21 mouse cellular contexts compared by ENCODE assay signal in genomic region chr14:120140211-120140610, GRCm38 (mm10).
DNase-seq lines count a peak whose midpoint lies in the region; ATAC-seq and TF ChIP-seq lines count a peak whose summit lies in the region.
"Had no signal": no experiment of that assay in that cellular context is flagged by ENCODE, and none has a peak within 500 bp of the region (broad histone marks: within the 10 kb centered on the region; RNA-seq: fewer than 3 reads in every experiment).

No protein-coding gene starts in this region.

- H3K4me1 ChIP-seq in intestine, embryonic 14.5 days (replicated peaks; ENCODE audit: control insufficient read depth, insufficient read depth, low read length) = peaks cover 6% of the 10 kb centered on the region; the same call in 1 of the 2 replicates
- H3K4me1 ChIP-seq in intestine, postnatal 0 days (replicated peaks; ENCODE audit: control insufficient read depth, insufficient read depth, low read length) = no peaks in the 10 kb centered on the region
- peaks cover 7% of the 10 kb centered on the region for H3K4me1 ChIP-seq in midbrain, embryonic 11.5 days (ENCODE audit: control insufficient read depth, insufficient read depth, low read length)
- peaks cover 14% of the 10 kb centered on the region; the same call in 1 of the 2 replicates for H3K4me1 ChIP-seq in midbrain, embryonic 15.5 days

- no peaks in the 10 kb centered on the region for H3K27me3 ChIP-seq in intestine, embryonic 14.5 days (replicated peaks; ENCODE audit: control insufficient read depth, insufficient read depth, low read length)
- H3K27me3 ChIP-seq in intestine, postnatal 0 days (replicated peaks; ENCODE audit: control insufficient read depth, insufficient read depth, low read length) = no peaks in the 10 kb centered on the region
- peaks cover 6% of the 10 kb centered on the region; the same call in 1 of the 2 replicates for H3K27me3 ChIP-seq in midbrain, embryonic 11.5 days (ENCODE audit: control insufficient read depth, insufficient read depth, low read length)
- H3K27me3 ChIP-seq in midbrain, embryonic 15.5 days (replicated peaks) = no peaks in the 10 kb centered on the region
- H3K27me3 ChIP-seq: embryonic facial prominence, embryonic 13.5 days; embryonic facial prominence, embryonic 15.5 days; forebrain, embryonic 13.5 days; forebrain, embryonic 15.5 days had no signal

- DNase-seq in heart, adult 11 months = peak; percentile 83
- DNase-seq in heart, postnatal 25 days (ENCODE audit: low spot score) = no peak
- peak; percentile 44 for DNase-seq in intestine, embryonic 14.5 days (ENCODE audit: low spot score)
- DNase-seq in midbrain, embryonic 11.5 days (ENCODE audit: low spot score, missing footprints) = peak; percentile 73
- DNase-seq: adrenal gland, adult 2 months; adrenal gland, postnatal 10 days; adrenal gland, postnatal 25 days; cerebellum, adult 11 months; cerebellum, adult 18-20 months; cerebellum, adult 8-10 months; cerebellum, adult 9-11 months; cerebellum, postnatal 14 days; cerebellum, postnatal 36 days; embryo, embryonic 11 days had no signal

- H3K36me3 ChIP-seq in intestine, embryonic 14.5 days (ENCODE audit: control insufficient read depth, insufficient read depth, low read length) = no peaks in the 10 kb centered on the region
- H3K36me3 ChIP-seq in intestine, postnatal 0 days (ENCODE audit: control insufficient read depth, insufficient read depth) = no peaks in the 10 kb centered on the region
- no peaks in the 10 kb centered on the region for H3K36me3 ChIP-seq in midbrain, embryonic 11.5 days (ENCODE audit: control insufficient read depth, insufficient read depth, low read length)
- no peaks in the 10 kb centered on the region for H3K36me3 ChIP-seq in midbrain, embryonic 15.5 days (replicated peaks)
- H3K36me3 ChIP-seq: embryonic facial prominence, embryonic 13.5 days; embryonic facial prominence, embryonic 15.5 days; forebrain, embryonic 15.5 days had no signal

- H3K9ac ChIP-seq in intestine, embryonic 14.5 days (ENCODE audit: low read length) = no peak overlapping the region
- no peak overlapping the region for H3K9ac ChIP-seq in intestine, postnatal 0 days (ENCODE audit: low read depth, low read length)
- H3K9ac ChIP-seq in midbrain, embryonic 11.5 days (ENCODE audit: low read length) = no peak overlapping the region
- H3K9ac ChIP-seq in midbrain, embryonic 15.5 days = no peak overlapping the region
- H3K9ac ChIP-seq: embryonic facial prominence, embryonic 13.5 days; embryonic facial prominence, embryonic 15.5 days; forebrain, embryonic 13.5 days; forebrain, embryonic 15.5 days had no signal

- no peak overlapping the region for H3K4me3 ChIP-seq in intestine, embryonic 14.5 days (ENCODE audit: low read depth, low read length)
- no peak overlapping the region for H3K4me3 ChIP-seq in intestine, postnatal 0 days (ENCODE audit: low read depth, low read length)
- no peak overlapping the region for H3K4me3 ChIP-seq in midbrain, embryonic 11.5 days (ENCODE audit: low read depth, low read length)
- H3K4me3 ChIP-seq in midbrain, embryonic 15.5 days = no peak overlapping the region
- H3K4me3 ChIP-seq: embryonic facial prominence, embryonic 13.5 days; embryonic facial prominence, embryonic 15.5 days; erythroblast, embryonic 14.5 days; forebrain, embryonic 13.5 days; forebrain, embryonic 15.5 days had no signal

- no peak for ATAC-seq in intestine, embryonic 14.5 days (replicated peaks; ENCODE audit: low FRiP score, low TSS enrichment, low read depth)
- ATAC-seq in intestine, postnatal 0 days = no peak
- ATAC-seq in midbrain, embryonic 11.5 days (ENCODE audit: low FRiP score) = no peak
- ATAC-seq in midbrain, embryonic 15.5 days (replicated peaks) = no peak
- ATAC-seq: forebrain, embryonic 13.5 days; forebrain, embryonic 15.5 days had no signal

- no peak overlapping the region for H3K27ac ChIP-seq in intestine, embryonic 14.5 days (ENCODE audit: low read depth)
- H3K27ac ChIP-seq in intestine, postnatal 0 days (ENCODE audit: low read depth, low read length) = no peak overlapping the region
- H3K27ac ChIP-seq in midbrain, embryonic 11.5 days (ENCODE audit: low read depth, low read length) = no peak overlapping the region
- H3K27ac ChIP-seq in midbrain, embryonic 15.5 days = no peak overlapping the region
- H3K27ac ChIP-seq: embryonic facial prominence, embryonic 13.5 days; embryonic facial prominence, embryonic 15.5 days; forebrain, embryonic 13.5 days; forebrain, embryonic 15.5 days had no signal

- H3K4me2 ChIP-seq in intestine, embryonic 14.5 days (ENCODE audit: low read length) = no peak overlapping the region
- no peak overlapping the region for H3K4me2 ChIP-seq in intestine, postnatal 0 days (replicated peaks; ENCODE audit: low read depth)
- H3K4me2 ChIP-seq in midbrain, embryonic 11.5 days = no peak overlapping the region
- H3K4me2 ChIP-seq in midbrain, embryonic 15.5 days = no peak overlapping the region
- H3K4me2 ChIP-seq: embryonic facial prominence, embryonic 13.5 days; embryonic facial prominence, embryonic 15.5 days; forebrain, embryonic 13.5 days; forebrain, embryonic 15.5 days had no signal

- 92% methylated on average over 8 of the region's 8 CpGs for WGBS in intestine, embryonic 14.5 days
- WGBS in intestine, postnatal 0 days = 94% methylated on average over 8 of the region's 8 CpGs
- WGBS in midbrain, embryonic 11.5 days = 82% methylated on average over 8 of the region's 8 CpGs
- WGBS in midbrain, embryonic 15.5 days = 84% methylated on average over 8 of the region's 8 CpGs

- intact Hi-C loops in heart, postnatal 25 days (cut with DNase I) = no loop called here

- H3K9me3 ChIP-seq in intestine, embryonic 14.5 days (ENCODE audit: control insufficient read depth, low read length) = no peaks in the 10 kb centered on the region
- H3K9me3 ChIP-seq in intestine, postnatal 0 days (ENCODE audit: control insufficient read depth) = no peaks in the 10 kb centered on the region
- no peaks in the 10 kb centered on the region for H3K9me3 ChIP-seq in midbrain, embryonic 11.5 days (ENCODE audit: control insufficient read depth, low read length)
- no peaks in the 10 kb centered on the region for H3K9me3 ChIP-seq in midbrain, embryonic 15.5 days
- H3K9me3 ChIP-seq: embryonic facial prominence, embryonic 13.5 days; embryonic facial prominence, embryonic 15.5 days; forebrain, embryonic 13.5 days; forebrain, embryonic 15.5 days had no signal

- no peak for TF ChIP-seq CTCF in intestine, postnatal 0 days (IDR thresholded peaks at IDR 0.05; ENCODE audit: low read depth)
